Mouse (Mus musculus): ENCODE data around the gene Krtap28-13. TPM values are rescaled to one million over a fixed set of nuclear protein-coding genes. Genes with fewer than 3 reads are reported as not detected.

Krtap28-13 gene
- not detected in 2 replicates for polyA plus RNA-seq (2015; fragmentation: Nextera tagmentation; extraction: Ambion mirVana)

GRCm38 (mm10) chr1:83060643-83061042 is at the start of gene Krtap28-13:
TSS of gene Krtap28-13 (plus strand) at chr1:83060930.
- Histone ChIP-seq H3K36me3 (replicated peaks) (no peaks in the 10 kb centered on the region), H3K4me3 (no peak within 1 kb of the TSS), H3K4me1 (no peaks in the 10 kb centered on the region), H3K27ac (no peak within 1 kb of the TSS), H3K27me3 (replicated peaks) (no peaks in the 10 kb centered on the region), H3K9ac (no peak within 1 kb of the TSS), H3K9me3 (no peaks in the 10 kb centered on the region), H3K4me2 (no peak within 1 kb of the TSS)
- no peak for ATAC-seq (replicated peaks)
- 92% methylated on average over 4 of the region's 4 CpGs for whole genome bisulfite sequencing

GRCm38 (mm10) chr1:83014477-83014876 is 46.3 kb upstream of the Krtap28-13 start:
- no peak overlapping the region for H3K4me3 ChIP-seq
- no peaks in the 10 kb centered on the region for H3K36me3 ChIP-seq (replicated peaks)
- H3K9me3 ChIP-seq, result no peaks in the 10 kb centered on the region
- no peak for ATAC-seq (replicated peaks)
- H3K27me3 ChIP-seq (replicated peaks), result no peaks in the 10 kb centered on the region
- 93% methylated on average over 3 of the region's 3 CpGs for WGBS
- H3K4me2 ChIP-seq, result no peak overlapping the region
- H3K27ac ChIP-seq, result no peak overlapping the region
- no peak overlapping the region for H3K9ac ChIP-seq
- H3K4me1 ChIP-seq, result no peaks in the 10 kb centered on the region

DNA sequence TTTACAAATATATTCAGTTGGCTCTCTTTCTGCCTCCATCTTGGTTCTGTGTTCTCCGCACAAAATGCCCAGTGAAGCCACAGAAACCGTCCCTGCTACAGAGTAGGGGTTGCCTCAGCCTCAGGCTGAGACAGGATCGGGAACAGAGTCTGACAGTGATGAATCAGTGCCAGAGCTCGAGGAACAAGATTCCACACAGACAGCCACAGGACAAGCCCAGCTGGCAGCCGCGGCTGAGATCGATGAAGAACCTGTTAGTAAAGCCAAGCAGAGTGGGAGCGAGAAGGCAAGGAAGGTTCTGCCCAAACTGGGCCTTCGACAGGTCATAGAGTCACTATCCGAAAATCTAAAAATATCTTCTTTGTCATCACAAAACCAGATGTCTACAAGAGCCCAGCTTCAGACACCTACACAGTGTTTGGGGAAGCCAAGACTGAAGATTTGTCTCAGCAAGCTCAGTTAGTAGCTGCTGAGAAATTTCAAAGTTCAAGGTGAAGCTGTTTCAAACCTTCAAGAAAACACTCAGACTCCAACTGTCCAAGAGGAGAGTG is 45.3 kb upstream of the Krtap28-13 start:
- Histone ChIP-seq H3K36me3 (replicated peaks) (no peaks in the 10 kb centered on the region), H3K9ac (no peak overlapping the region), H3K9me3 (no peaks in the 10 kb centered on the region), H3K4me3 (no peak overlapping the region), H3K27me3 (replicated peaks) (no peaks in the 10 kb centered on the region), H3K4me2 (no peak overlapping the region), H3K27ac (no peak overlapping the region), H3K4me1 (no peaks in the 10 kb centered on the region)
- no peak for ATAC-seq (replicated peaks)
- WGBS, result 90% methylated on average over 10 of the region's 10 CpGs

- 73% methylated on average over 1 of the region's 1 CpGs for WGBS
- Histone ChIP-seq H3K4me1 (no peaks in the 10 kb centered on the region), H3K9me3 (no peaks in the 10 kb centered on the region), H3K4me2 (no peak overlapping the region), H3K27ac (no peak overlapping the region), H3K36me3 (replicated peaks) (no peaks in the 10 kb centered on the region), H3K27me3 (replicated peaks) (no peaks in the 10 kb centered on the region), H3K9ac (no peak overlapping the region), H3K4me3 (no peak overlapping the region)
- ATAC-seq (replicated peaks), result no peak
Observed at GRCm38 (mm10) chr1:83016556-83016955, 44.2 kb upstream of the Krtap28-13 start.

DNA sequence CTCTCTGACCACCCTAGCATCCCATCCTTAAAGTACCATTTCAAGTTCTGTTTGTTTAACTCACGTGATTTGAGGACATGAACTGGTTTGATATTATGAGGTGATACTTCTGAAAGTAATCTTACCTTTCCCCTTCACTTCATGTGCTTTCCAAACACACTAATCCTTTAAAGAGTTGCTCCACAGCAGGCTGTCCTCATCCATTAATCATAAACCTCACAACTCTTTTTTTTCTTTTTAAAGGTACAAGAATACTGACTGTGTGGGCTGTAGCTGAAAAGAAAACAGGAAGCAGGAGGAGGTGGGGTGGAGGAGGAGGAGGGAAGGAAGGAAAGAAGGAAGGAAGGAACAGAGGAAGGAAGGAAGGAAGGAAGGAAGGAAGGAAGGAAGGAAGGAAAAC is 28.8 kb upstream of the Krtap28-13 start:
- no peak for ATAC-seq (replicated peaks)
- Histone ChIP-seq H3K9me3 (no peaks in the 10 kb centered on the region), H3K36me3 (replicated peaks) (no peaks in the 10 kb centered on the region), H3K4me3 (no peak overlapping the region), H3K27me3 (replicated peaks) (no peaks in the 10 kb centered on the region), H3K9ac (no peak overlapping the region), H3K27ac (no peak overlapping the region), H3K4me1 (no peaks in the 10 kb centered on the region), H3K4me2 (no peak overlapping the region)
- WGBS, result 33% methylated on average over 1 of the region's 1 CpGs

DNA sequence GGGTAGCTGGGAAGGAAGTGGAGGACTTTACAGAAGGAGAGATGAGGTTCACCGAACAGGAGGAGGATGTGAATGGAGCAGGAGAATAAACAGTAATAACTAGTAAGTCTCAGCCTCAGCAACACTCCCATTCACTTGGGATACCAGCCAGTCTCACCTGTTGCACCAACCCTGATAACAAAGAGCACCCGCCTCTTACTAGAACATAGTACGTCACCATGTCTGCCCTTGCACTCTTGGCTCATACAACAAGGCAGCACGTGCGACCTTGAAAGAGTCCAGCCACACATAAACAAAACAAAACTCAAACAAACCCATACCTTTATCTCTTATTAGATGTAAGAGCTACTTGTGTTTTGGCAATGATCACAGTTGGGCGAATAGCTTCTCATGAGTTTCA is 28.2 kb upstream of the Krtap28-13 start:
- no peaks in the 10 kb centered on the region for H3K27me3 ChIP-seq (replicated peaks)
- WGBS, result 93% methylated on average over 6 of the region's 6 CpGs
- no peak for ATAC-seq (replicated peaks)
- H3K9ac ChIP-seq, result no peak overlapping the region
- H3K36me3 ChIP-seq (replicated peaks), result no peaks in the 10 kb centered on the region
- H3K4me3 ChIP-seq, result no peak overlapping the region
- H3K4me2 ChIP-seq, result no peak overlapping the region
- H3K9me3 ChIP-seq, result no peaks in the 10 kb centered on the region
- H3K4me1 ChIP-seq, result 0 out of 2 replicates have a peak, but pooled peaks cover under 1% of the 10 kb centered on the region
- H3K27ac ChIP-seq, result no peak overlapping the region

DNA sequence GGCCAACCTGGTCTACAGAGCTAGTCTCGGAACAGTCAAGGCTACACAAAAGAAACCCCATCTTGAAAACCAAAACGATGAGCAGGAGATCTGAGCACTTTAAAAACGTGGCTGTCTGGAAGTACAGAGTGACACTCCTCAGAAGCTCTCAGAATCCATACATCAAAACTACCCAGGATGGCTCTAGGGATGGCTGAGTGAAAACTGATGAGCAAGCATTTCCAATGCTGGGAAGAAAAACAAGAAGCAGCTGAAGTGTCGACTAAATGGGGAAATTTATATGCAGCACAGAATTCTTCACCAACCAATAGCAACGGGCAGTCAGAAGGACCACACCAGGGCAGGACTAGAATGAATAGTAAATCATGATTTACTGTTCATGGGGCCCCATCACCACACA is 26.2 kb upstream of the Krtap28-13 start:
- no peaks in the 10 kb centered on the region for H3K27me3 ChIP-seq (replicated peaks)
- H3K4me1 ChIP-seq, result 0 out of 2 replicates have a peak, but pooled peaks cover 6% of the 10 kb centered on the region
- H3K4me3 ChIP-seq, result no peak overlapping the region
- H3K9me3 ChIP-seq, result no peaks in the 10 kb centered on the region
- no peak overlapping the region for H3K27ac ChIP-seq
- no peak overlapping the region for H3K9ac ChIP-seq
- no peaks in the 10 kb centered on the region for H3K36me3 ChIP-seq (replicated peaks)
- WGBS, result 68% methylated on average over 5 of the region's 5 CpGs
- H3K4me2 ChIP-seq, result no peak overlapping the region
- no peak for ATAC-seq (replicated peaks)

GRCm38 (mm10) chr1:83036892-83037667 is 23.6 kb upstream of the Krtap28-13 start:
- H3K4me2 ChIP-seq, result peak overlapping the region; percentile 54; the same call in 1 of the 2 replicates
- H3K9me3 ChIP-seq, result no peaks in the 10 kb centered on the region
- WGBS, result 67% methylated on average over 11 of the region's 11 CpGs
- no peak overlapping the region for H3K9ac ChIP-seq
- H3K4me3 ChIP-seq, result no peak overlapping the region
- ATAC-seq (replicated peaks), result no peak
- 0 out of 2 replicates have a peak, but pooled peaks cover 6% of the 10 kb centered on the region for H3K4me1 ChIP-seq
- no peaks in the 10 kb centered on the region for H3K27me3 ChIP-seq (replicated peaks)
- H3K36me3 ChIP-seq (replicated peaks), result no peaks in the 10 kb centered on the region
- no peak overlapping the region for H3K27ac ChIP-seq

GRCm38 (mm10) chr1:83038109-83038672 is 22.5 kb upstream of the Krtap28-13 start, which contains the start of gene Slc19a3:
TSS of gene Slc19a3 (minus strand) at chr1:83038448.
- WGBS, result under 1% methylated on average over 25 of the region's 25 CpGs
- Histone ChIP-seq H3K4me1 (0 out of 2 replicates have a peak, but pooled peaks cover 6% of the 10 kb centered on the region), H3K4me3 (peak within 1 kb of the TSS; percentile 44), H3K4me2 (peak within 1 kb of the TSS; percentile 54), H3K27ac (no peak within 1 kb of the TSS), H3K27me3 (replicated peaks) (no peaks in the 10 kb centered on the region), H3K36me3 (replicated peaks) (no peaks in the 10 kb centered on the region), H3K9ac (peak within 1 kb of the TSS; percentile 41), H3K9me3 (no peaks in the 10 kb centered on the region)
- peak; percentile 96 for ATAC-seq (replicated peaks)

DNA sequence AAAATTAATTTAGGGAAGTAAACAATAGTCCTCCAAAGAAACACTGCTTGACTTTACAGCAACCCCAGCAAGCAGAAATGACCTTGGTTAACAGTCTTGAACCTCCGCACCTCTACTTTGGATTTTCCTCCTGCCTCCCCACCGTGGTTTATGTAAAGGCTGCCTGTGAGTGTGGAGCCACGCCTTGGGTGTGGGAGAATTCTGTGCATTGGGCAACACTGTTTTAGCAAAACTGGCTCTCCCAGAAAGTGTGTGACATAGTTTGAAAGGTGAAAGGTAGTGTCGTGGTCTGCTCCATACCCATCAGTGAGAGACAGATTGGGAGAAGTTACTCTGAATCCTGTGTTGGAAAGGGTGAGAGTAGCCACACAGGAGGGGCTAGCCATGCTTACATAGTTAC is 21.6 kb upstream of the Krtap28-13 start:
- Histone ChIP-seq H3K27ac (no peak overlapping the region), H3K4me2 (no peak overlapping the region), H3K4me3 (no peak overlapping the region), H3K36me3 (replicated peaks) (no peaks in the 10 kb centered on the region), H3K9ac (no peak overlapping the region), H3K27me3 (replicated peaks) (no peaks in the 10 kb centered on the region), H3K9me3 (no peaks in the 10 kb centered on the region), H3K4me1 (0 out of 2 replicates have a peak, but pooled peaks cover 6% of the 10 kb centered on the region)
- WGBS, result 83% methylated on average over 4 of the region's 4 CpGs
- no peak for ATAC-seq (replicated peaks)

GRCm38 (mm10) chr1:83042380-83042779 is 18.4 kb upstream of the Krtap28-13 start, which contains the start of gene Krtap28-10:
TSS of gene Krtap28-10 (minus strand) at chr1:83042480.
- H3K4me1 ChIP-seq, result 0 out of 2 replicates have a peak, but pooled peaks cover 6% of the 10 kb centered on the region
- no peak within 1 kb of the TSS for H3K4me3 ChIP-seq
- no peak within 1 kb of the TSS for H3K27ac ChIP-seq
- ATAC-seq (replicated peaks), result no peak
- H3K36me3 ChIP-seq (replicated peaks), result no peaks in the 10 kb centered on the region
- no peak within 1 kb of the TSS for H3K9ac ChIP-seq
- 98% methylated on average over 2 of the region's 2 CpGs for WGBS
- no peaks in the 10 kb centered on the region for H3K9me3 ChIP-seq
- no peaks in the 10 kb centered on the region for H3K27me3 ChIP-seq (replicated peaks)
- no peak within 1 kb of the TSS for H3K4me2 ChIP-seq

DNA sequence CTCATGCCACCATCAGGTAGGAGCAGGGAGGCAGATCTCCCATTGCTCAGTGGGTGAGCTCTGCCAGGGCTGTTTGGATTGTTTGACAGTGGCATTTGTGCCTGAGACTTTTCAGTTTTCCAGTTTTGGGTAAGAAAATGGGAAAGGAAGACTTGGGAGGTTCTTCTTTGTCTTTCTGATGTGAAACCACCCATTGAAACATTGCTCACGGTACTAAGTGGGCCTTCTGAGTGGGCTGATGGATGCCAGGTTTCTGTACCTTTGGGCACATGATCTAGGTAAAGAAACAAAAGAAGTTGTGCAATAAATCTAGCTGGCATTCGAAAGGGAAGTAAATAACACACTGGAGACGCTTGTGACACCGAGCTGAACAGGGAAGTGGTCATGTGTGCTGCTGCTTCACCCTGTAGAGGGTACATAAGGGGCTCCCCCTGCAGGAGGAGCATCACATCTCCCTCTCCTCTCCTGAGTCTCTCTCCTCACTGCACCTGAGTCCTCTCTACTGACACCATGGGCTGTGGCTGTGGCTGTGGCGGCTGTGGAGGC is 15.8 kb upstream of the Krtap28-13 start, which contains the start of gene Gm47969:
Gene Gm47969, plus strand, starts transcription at position 51 of the 546 bp plus-strand sequence.
- no peak within 1 kb of the TSS for H3K27ac ChIP-seq
- H3K4me3 ChIP-seq, result no peak within 1 kb of the TSS
- no peak for ATAC-seq (replicated peaks)
- H3K27me3 ChIP-seq (replicated peaks), result no peaks in the 10 kb centered on the region
- no peaks in the 10 kb centered on the region for H3K36me3 ChIP-seq (replicated peaks)
- H3K4me1 ChIP-seq, result no peaks in the 10 kb centered on the region
- H3K4me2 ChIP-seq, result no peak within 1 kb of the TSS
- 85% methylated on average over 5 of the region's 5 CpGs for WGBS
- H3K9ac ChIP-seq, result no peak within 1 kb of the TSS
- no peaks in the 10 kb centered on the region for H3K9me3 ChIP-seq

All from midbrain, embryonic 15.5 days (tissue).